Mouse (Mus musculus) layer of hippocampus, adult 11-12 months (tissue): ENCODE measurements around the gene Safb2.
"Not testable (repeated sequence)": the region's sequence is repeated elsewhere in the genome, so short reads cannot be mapped to it uniquely, and the experiment has no call there.

Experiments used
- DNase-seq: peaks from one replicate; pipeline ENCODE4 v3.0.0; 2022; ENCODE audit warnings: low spot score

Gene Safb2

DNA sequence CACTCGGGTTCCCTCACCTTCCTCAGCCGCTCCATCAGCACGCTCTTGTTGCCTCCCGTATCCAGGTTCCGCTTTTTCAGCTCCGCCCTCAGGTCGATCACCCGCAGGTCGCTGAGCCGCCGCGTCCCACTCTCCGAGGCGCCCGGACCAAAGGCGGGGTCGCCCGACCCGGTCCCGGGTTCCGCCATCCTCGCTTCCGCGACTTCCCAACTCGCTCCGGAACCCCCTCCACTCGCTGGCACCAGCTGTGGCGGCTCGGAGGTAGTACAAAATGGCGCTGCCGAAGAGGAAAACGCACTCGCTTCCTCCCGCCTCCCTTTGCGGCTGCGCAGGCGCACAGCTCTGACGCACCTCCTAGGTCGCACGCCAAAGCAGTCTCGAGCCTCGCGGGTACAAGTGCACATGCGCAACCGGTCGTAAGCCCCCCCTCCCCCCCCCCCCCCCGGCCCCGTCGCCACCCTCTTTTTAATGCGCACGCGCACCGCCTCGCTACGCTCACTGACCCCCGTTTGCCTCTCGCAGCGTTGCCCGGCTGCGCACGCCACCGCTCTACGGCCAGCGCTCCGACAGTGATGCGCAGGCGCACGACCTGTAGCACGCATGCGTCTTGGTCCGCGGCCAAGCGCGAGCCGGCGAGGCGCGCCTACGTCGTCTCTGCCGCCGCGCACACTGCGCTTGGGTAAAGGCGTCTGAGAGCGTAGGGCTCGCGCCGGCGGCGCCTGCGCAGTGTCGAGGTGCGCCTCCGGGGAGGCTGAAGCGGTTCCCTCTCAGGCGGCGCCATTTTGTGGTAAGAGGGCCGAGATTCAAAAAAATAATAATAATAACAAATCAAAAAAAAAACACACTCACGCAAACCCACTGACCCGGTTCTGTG is at the start of gene Safb2, which contains the start of gene Safb:
TSS of gene Safb2 (minus strand) at position 329 of the 874 bp plus-strand sequence.
TSS of gene Safb (plus strand) at position 569 of the 874 bp plus-strand sequence.
- DNase-seq, result peak; percentile 99

DNA sequence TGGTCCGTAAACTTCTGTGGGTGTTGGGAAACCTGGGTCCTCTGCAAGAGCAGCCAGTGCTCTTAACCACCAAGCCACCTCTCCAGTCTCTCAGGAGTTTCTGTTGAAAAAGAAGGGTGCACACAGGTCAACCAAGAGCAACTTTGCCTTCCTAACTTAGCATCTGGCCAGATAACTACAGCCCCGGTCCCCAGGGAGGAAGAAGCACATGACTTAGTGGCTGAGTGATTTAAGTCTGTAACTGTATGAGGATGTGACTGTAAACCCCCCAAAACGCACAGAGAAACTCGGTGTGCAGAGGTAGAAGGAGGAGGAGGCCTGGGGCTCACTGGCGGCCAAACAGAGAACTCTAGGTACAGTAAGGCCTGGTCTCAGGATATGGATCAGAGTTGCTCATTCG is 49.6 kb upstream of the Safb2 start:
- no peak for DNase-seq

DNA sequence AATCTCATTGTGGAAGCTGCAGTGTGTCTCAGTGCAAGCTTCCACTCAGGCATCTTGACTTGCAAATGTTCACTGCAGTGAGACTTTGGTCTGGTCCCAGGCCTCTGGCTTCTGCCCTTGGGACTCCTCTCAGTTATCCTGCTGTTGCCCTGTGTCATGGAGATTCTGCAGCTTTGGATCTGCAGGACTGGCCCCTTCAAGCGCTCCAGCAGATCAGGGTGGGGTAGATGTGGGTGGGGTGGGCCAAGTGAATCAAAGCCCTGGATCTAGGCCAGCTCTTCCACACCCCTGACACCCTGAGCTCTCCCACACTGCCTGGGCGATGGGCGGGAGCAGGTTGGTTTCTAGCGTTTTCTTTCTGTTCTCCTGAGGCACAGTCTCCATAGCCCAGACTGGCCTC is 47.4 kb upstream of the Safb2 start:
- DNase-seq, result no peak

DNA sequence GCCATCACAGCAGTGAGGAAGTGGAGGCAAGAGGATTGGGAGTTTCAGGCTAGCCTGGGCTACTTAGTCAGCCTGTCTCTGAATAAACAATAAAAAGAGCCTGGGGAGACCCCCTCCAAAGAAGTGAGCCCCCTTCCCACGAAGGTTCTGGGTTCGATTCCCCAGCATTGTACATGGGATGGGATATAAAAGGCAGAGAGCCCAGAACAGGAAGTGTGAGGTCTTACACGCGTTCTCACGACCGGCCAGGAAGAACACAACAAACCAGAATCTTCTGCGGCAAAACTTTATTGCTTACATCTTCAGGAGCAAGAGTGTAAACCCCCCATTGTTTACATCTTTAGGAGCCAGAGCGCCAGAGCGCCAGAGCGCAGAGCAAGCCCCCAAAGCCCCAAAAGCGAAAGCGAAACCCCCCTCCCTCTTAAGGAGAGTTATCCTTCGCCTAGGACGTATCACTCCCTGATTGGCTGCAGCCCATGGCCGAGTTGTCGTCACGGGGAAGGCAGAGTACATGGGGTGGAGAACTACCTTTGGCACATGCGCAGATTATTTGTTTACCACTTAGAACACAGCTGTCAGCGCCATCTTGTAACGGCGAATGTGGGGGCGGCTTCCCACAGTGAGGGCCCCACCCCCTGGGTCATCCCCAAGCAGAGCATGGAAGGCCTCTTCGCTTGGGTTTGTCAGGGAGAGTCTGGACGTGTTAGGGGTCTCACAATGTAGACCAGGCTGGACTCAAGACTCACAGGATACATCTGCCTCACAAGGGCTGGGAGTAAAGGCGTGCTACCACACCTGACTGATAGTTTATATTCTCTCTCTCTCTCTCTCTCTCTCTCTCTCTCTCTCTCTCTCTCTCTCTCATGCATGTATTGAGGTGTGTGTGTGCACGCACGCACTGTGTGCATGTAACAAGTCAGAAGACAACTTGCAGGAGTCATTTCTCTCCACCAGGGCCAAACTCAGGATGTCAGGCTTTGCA is 45.7 kb upstream of the Safb2 start:
- DNase-seq, result not testable (repeated sequence)

DNA sequence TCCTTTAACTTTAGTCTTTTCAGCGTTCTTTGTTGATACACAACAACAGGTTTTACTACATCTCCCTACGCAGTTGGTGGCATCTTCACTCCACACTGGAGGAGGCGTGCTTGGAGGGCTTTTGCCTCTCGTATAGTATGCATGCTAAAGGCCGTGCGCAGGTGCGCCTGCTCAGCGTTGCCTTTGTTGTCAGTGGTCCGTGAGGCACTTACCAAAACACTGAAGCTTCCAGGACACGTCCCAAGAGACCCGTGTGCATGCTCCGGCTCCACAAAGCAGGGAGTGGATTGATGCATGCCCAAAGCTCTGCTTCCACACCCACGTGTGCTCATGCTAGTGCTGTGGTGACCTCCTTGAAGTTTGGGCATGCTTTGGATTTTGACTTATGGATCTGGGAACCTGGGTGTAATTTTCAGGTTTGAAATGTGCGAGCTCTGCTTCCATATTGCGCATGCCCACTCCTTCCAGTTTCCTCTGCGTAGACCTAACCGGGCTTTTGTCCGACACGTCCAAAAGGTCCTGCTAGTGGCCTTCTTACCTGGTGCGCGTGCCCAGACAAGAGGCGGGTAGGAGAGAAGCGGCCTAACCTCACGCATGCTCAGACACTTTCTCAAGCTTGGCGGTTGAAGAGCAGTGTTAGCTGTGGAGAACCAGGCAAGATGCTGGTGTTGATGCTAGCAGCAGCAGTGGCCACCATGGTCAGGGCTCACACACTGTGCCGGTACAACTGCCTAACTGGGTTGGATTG is 43.3 kb upstream of the Safb2 start, which contains the start of gene Catsperd:
TSS of gene Catsperd (plus strand) at position 614 of the 748 bp plus-strand sequence.
- DNase-seq, result no peak

DNA sequence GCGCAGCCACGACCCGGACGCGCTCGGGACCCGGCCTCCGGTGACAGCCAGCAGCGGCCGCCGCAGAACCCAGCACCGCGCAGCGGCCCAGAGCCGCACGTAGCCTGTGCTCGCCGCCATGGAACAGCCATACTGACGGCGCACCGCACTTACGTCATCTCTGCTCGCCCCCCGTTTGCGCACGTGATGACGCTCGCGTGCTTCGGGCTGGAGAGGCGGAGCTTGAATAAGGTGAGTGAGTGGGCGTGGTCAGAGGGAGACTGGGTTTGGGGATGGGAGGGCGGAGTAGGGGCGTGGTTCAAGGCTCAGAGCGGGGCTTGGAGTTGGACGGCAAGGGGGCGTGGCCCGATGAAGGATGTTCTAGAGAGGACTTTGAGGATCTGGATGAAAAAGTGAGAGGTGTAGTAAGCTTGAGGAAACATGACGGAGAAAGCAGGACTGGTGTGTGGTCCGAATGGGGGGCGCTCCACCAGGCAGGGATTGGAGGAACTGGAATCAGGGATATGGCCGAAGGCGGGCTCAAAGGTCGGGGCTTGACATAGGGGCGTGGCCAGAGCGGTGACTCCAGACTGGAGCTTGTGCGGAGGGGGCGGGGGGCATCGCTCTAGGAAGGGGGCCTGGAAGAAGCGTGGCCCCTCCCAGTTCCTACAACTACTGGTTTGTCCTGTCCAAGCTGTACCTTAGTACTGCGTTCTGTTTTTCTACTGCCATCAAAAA is 42.5 kb upstream of the Safb2 start, which contains the start of gene Lonp1:
TSS of gene Lonp1 (minus strand) at position 134 of the 717 bp plus-strand sequence.
- peak; percentile 97 for DNase-seq

DNA sequence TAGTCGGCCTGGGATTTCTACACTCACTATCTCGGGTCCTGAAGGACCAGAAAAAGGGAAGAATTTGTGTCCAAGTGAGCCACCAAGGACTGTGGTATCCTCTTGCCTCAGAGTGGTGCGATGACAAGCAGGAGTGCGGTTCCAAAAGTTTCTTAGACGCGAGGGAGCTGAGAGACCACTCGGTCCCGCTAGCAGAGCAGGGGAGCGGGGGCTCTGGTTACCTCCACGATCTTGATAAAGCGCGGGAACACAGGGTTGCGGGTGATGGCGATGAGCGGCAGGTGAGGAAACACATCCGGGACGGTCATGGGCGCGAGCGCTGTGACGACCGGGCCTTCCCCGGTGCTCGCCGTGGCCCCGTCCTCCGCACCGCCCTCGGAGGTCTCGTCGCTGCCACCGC is 41.9 kb upstream of the Safb2 start:
- no peak for DNase-seq

DNA sequence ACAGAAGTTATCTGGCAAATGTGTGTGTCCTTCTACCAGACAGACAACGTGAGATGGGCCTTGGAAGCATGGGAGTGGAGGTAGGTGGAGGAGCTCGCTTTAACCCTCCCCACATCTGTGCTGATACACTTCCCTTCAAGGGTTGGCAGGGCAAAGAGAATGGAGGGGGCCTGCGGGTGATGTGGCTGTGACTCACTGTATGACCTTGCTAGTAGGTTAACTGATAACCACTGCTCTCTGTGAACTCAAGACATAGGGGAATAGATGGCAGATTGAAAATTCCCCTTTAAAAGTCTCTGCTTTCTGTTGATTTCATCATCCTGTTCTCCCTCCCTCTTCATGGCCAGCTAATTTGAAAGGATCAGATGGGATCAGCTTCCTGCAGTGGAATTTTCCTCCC is 41.1 kb upstream of the Safb2 start:
- no peak for DNase-seq

DNA sequence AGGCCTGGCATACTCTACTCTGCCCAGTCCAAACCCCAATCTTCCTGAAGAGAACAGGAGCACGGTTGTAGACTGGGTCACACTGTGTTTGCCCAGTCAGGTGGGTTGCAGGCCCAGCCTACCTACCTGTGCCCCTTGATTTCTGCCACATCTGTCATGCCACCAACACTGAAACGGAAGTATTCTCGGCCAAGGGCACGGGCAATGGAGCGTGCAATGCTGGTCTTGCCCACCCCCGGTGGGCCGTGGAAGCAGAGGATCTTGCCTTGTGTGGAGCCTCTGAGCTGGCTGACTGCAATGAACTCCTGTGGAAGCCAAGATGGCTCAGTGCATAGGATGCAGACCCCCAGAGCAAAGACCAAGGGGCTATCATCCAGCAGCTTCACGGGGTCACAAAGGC is 33.2 kb upstream of the Safb2 start:
- no peak for DNase-seq

DNA sequence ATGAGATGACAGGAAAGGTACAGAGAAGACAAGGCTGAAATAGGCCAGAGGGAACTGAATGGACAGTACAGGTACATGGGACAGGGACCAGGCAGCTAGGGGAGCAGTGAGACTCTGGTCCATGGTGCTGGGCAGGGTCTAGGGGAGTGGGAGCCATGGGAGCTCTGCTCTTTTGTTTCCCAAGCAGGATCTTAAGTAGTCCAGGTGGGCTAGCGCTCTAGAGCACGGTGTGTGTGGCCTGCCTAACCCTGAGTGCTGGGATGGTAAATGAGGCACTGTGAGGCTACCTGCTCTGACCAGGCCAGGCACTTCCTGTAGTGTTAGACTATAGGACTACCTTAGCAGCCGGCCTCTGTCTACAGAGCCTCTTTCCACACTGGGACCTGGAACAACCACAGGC is 32.3 kb upstream of the Safb2 start:
- no peak for DNase-seq

DNA sequence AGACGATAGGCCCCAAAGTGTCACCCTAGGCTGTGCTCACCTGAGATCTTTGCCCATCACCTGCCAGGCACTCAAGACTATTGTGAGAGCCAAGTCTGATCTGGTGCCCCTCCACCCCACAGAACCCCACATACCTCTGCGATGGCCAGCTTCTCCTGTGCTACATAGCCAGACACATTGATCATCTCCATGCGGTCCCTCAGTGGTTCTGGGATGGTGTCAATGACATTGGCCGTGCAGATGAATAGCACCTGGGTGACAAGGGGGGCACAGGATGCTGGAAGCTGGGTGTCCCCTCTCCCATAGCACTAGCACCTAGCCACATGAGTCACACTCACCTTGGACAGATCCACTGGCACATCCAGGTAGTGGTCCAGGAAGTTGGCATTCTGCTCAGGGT is 31.4 kb upstream of the Safb2 start:
- DNase-seq, result no peak

DNA sequence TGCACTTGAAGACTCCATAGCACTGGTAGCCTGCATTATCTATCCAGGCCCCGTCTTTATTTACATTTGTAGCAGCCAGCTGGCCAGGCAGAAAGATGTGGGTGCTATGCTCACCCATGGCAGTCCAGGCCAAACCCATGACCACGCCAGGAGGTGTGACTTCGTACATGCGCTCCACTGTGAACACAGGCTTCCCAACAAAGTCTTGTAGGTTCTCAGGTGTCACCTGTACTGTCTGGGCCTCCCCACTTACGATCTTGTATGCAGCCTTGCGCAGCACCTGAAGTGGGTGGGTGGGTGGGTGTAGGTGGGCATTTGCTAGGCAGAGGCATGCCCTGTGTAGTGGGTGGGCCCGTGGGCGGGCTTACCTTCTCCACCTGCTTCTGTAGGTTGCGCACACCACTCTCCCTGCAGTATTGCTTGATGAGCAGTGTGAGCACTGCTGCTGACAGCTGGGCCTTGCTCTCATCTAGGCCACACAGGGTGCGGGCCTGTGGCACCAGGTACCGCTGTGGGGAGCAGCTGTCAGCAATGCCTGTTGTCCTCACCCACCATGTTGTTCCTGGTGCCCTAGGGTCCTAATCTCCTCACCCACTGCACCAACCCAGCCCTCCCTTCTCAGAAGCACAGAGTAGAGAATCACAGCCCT is 30.9 kb upstream of the Safb2 start:
- no peak for DNase-seq

DNA sequence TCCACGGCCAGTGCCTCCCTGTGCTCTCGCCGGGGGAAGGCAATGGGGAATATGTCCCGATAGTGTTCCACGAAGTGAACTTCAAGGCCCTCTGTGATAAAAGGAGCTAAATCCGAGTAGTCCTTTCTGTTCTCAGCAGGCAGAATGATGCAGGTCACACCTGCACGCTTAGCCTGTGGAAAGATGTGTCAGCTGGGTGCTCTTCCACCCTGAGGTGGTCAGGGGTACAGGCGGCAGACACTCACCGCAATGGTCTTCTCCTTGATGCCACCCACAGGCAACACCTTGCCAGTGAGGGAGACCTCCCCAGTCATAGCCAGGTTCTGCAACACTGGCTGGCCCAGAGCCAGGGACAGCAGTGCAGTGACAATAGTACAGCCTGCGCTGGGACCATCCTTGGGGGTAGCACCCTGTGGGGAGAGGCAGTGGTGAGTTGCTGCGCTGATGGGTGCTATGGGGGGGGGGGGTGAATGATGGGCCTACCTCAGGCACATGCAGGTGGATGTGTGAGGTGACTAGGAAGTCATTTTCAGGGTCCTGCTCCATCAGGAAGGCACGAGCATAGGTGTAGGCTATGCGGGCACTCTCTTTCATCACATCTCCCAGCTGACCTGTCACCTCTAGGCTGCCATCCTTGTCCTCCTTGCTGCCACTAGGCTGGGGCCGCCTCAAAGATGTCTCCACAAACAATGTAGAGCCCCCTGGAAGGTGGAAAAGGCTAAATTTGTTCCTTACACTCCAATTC is 30.2 kb upstream of the Safb2 start:
- no peak for DNase-seq

DNA sequence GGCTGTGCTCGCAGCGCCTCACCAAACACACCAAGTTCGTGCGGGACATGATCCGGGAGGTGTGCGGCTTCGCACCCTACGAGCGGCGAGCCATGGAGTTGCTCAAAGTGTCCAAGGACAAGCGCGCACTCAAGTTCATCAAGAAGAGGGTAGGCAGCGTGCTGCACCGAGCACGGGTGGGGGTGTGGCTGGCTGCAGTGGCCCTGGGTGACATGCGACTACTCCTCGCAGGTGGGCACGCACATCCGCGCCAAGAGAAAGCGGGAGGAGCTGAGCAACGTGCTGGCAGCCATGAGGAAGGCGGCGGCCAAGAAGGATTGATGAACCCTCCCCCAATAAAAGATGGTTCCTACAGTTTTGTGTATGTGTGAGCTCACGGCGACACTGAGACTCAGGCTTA is 29.5 kb upstream of the Safb2 start:
- DNase-seq, result not testable (repeated sequence)

DNA sequence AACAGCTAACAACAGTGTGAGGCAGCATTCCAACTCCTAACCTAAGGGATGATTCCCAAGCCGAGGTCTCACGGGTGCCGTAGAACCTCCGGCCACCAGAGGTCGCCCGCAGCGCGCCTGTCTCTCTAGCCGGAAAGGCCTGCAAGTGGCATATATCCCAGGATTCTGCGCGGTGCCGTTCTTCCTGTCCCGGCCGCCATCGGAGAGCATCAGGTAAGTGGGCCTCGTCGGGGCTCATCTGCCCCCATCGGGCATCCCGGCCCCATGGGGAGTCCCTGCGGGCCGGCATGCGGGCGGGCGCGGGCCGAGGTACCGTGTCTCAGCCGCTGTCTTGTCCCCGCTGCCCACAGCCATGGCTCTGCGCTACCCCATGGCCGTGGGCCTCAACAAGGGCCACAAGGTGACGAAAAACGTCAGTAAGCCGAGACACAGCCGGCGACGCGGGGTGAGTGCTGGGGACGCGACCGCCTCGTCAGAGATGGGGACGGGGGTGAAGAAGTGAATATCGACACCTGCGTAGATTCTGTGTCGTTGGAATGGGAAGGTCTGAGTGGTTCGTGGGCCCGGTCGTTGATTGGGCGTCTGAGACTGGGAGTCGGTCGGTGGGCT is 29.0 kb upstream of the Safb2 start, which contains the start of gene Rpl36:
TSS of gene Rpl36 (plus strand) at position 181 of the 609 bp plus-strand sequence.
- DNase-seq, result peak; percentile 97

DNA sequence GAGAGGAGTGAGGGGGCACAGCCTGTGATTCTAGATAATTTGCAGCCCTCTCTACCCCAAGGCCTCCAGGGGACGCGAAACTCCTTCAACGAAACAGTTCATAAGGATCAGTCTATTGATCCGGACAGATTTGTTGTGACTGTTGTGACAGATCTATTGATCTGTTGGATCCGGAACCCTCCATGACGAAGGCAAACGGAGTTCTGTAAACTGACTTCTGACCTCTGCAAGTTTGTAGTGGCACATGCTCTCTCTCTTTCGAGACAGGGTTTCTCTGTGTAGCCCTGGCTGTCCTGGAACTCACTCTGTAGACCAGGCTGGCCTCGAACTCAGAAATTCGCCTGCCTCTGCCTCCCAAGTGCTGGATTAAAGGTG is 28.2 kb upstream of the Safb2 start:
- not testable (repeated sequence) for DNase-seq

DNA sequence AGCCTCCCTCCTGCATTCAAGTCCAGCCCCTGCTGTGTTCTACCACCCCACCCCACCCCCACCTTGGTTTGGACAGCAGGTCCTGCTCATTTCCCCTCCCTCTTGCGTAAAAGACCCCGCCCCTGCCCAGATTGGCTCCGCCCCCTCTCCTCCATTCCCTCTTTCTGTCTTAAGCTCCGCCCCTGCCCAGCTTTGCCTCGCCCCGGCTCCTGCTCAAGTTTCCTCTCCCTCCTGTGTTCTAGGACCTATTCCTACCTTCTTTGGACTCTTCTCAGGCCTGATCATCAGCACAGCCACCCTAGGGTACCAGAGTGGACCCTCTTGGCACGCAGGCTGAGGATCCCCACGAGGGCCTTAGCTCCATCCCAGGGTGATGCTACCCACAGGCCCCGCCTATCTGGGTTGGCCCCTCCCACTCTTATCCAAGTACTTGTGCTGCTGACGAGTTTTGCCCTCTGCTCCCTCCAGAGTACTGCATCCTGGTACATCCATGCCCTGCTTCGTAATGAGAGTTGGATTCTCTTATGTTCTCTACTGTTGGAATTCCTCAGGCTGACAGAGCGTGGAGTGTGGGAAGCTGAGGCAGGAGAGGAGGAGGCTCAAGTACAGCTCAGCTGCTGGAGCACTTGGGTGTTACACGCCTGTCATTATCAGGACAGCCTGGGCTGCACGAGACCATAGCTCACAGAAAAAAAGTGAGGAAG is 27.6 kb upstream of the Safb2 start:
- no peak for DNase-seq

DNA sequence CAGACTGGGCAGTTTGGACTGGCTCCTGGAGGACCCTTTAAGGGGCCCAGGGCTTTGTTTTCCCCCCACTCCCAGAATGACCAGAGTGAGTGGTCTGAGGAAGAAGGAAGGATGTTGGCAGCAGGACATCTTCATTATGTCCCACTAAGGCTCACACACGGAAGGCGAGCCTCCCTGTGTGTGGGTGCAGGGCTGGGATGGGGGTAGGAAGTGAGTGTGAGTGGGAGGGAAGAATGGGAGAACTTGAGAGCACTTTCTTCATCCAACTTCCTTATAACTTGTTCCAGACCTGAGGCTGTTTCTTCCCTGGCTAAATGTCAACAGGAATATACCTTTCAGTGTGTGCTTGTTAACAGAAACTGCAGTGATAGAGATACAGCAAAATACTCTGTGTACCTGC is 26.9 kb upstream of the Safb2 start:
- no peak for DNase-seq
